Mouse (Mus musculus) E14TG2a.4 (cell line): ENCODE data around the gene Med12l.

Experiments
- CTCF ChIP-seq: conservative IDR thresholded peaks from 2 replicates; pipeline ENCODE4 v1.5.1; 2014; ENCODE audit warnings: low read length
- NANOG ChIP-seq: IDR thresholded peaks from 2 replicates; pipeline ENCODE4 v1.6.1; 2014; ENCODE audit warnings: borderline replicate concordance, low read length, mixed read lengths

- TF ChIP-seq CTCF (no peak), NANOG (no peak)
Measured at GRCm38 (mm10) chr3:59131081-59131480, 125.5 kb downstream of the Med12l start.
